Mouse (Mus musculus) small intestine, adult 2 months (tissue): ENCODE measurements around the gene Gm11554.
"Not testable (repeated sequence)": the region's sequence is repeated elsewhere in the genome, so short reads cannot be mapped to it uniquely, and the experiment has no call there.

Experiments
- CTCF ChIP-seq: fragments of 200-500 bp; IDR thresholded peaks from 2 replicates; pipeline ENCODE4 v1.5.1; 2012; ENCODE audit warnings: low read depth, mild to moderate bottlenecking, control low read depth, inconsistent platforms, low read length, moderate library complexity, mixed read lengths; ENCODE audit not compliant: insufficient replicate concordance, insufficient read length; ENCODE audit errors: extremely low read depth
- POLR2A ChIP-seq: fragments of 200-500 bp; IDR thresholded peaks from 2 replicates; pipeline ENCODE4 v1.6.1; 2012; ENCODE audit warnings: low read depth, mild to moderate bottlenecking, control low read depth, inconsistent platforms, low read length, moderate library complexity

DNA sequence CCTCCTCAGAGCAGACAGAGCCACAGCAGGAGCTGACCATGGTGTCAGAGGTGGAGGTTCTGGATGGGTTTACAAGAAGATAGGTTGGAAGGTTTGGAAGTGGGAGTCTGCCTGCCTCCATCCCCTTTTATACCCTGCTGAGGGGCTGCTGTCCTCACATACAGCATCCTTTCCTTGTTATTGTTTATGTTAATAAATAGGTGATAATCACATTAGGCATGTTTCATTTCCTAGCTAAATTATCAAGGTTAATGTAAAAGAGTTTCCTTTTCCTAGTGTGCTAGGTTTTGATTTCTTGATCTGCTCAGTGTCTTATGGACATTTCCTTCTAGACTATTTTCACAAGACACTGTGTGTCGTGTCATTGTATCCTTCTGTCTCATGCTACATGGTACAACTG, 5.4 kb downstream of the Gm11554 start, which contains the start of gene Gm11569:
- TF ChIP-seq POLR2A, CTCF: not testable (repeated sequence)
